Mouse (Mus musculus) erythroid progenitor cell, adult 5-6 weeks (primary cell): ENCODE measurements around the gene Insr. TPM values are rescaled to one million over a fixed set of nuclear protein-coding genes. Genes with fewer than 3 reads are reported as not detected.

ENCODE experiments used
- ATAC-seq: replicated peaks from 2 replicates; pipeline ENCODE4 v1.8.0; 2016; ENCODE audit warnings: moderate number of reproducible peaks, mild to moderate bottlenecking, moderate TSS enrichment, inconsistent platforms; ENCODE audit not compliant: poor library complexity, low FRiP score, severe bottlenecking
- total RNA-seq, 2 experiments: library from RNA; stranded (forward) in 1 of 2; stranded (reverse) in 1 of 2; fragments of 150-400 nt in 1 of 2; fragments of 186-747, 209-891 nt in 1 of 2; gene quantifications; 2 replicates each; pipeline versions ENCODE4 v1.2.3 to v1.2.4; 2015 to 2017; ENCODE audit warnings: low replicate concordance in 2 of 2

Gene Insr
- total RNA-seq, 2 experiments from 2014 or later: 7.1 to 8.0 TPM

- no peak for ATAC-seq
These were observed 40.6 kb downstream of the Insr start for GRCm38 (mm10) chr8:3238792-3239191.

GRCm38 (mm10) chr8:3237319-3237718 lies 42.1 kb downstream of the Insr start:
- ATAC-seq: no peak

- ATAC-seq: no peak
These were observed 43.1 kb downstream of the Insr start for GRCm38 (mm10) chr8:3236277-3236676.

GRCm38 (mm10) chr8:3234569-3234968 lies 44.8 kb downstream of the Insr start:
- ATAC-seq: no peak

GRCm38 (mm10) chr8:3232601-3233000 lies 46.8 kb downstream of the Insr start:
- no peak for ATAC-seq

- ATAC-seq: peak; percentile 86
These were observed 49.0 kb downstream of the Insr start for GRCm38 (mm10) chr8:3230118-3231060.

GRCm38 (mm10) chr8:3227423-3227822 lies 52.0 kb downstream of the Insr start:
- ATAC-seq: no peak

GRCm38 (mm10) chr8:3225731-3226130 lies 53.7 kb downstream of the Insr start:
- no peak for ATAC-seq

- ATAC-seq: no peak
These were observed 54.2 kb downstream of the Insr start for GRCm38 (mm10) chr8:3225184-3225583.

GRCm38 (mm10) chr8:3222636-3222965 lies 56.8 kb downstream of the Insr start:
- no peak for ATAC-seq

GRCm38 (mm10) chr8:3221960-3222635 lies 57.3 kb downstream of the Insr start:
- no peak for ATAC-seq

GRCm38 (mm10) chr8:3221047-3221959 lies 58.1 kb downstream of the Insr start:
- ATAC-seq: peak; percentile 99

- ATAC-seq: no peak
These were observed 58.9 kb downstream of the Insr start for GRCm38 (mm10) chr8:3220502-3220901.

GRCm38 (mm10) chr8:3219921-3220411 lies 59.5 kb downstream of the Insr start:
- ATAC-seq: no peak

GRCm38 (mm10) chr8:3219266-3219665 lies 60.2 kb downstream of the Insr start:
- no peak for ATAC-seq

GRCm38 (mm10) chr8:3216541-3217092 lies 62.8 kb downstream of the Insr start:
- no peak for ATAC-seq

- ATAC-seq: no peak
These were observed 63.9 kb downstream of the Insr start for GRCm38 (mm10) chr8:3215561-3215960.

- no peak for ATAC-seq
These were observed 64.8 kb downstream of the Insr start for GRCm38 (mm10) chr8:3214601-3215000.

GRCm38 (mm10) chr8:3211456-3211855 lies 68.0 kb downstream of the Insr start:
- ATAC-seq: no peak

- no peak for ATAC-seq
These were observed 69.5 kb downstream of the Insr start for GRCm38 (mm10) chr8:3209960-3210359.
